Mouse (Mus musculus) liver, embryonic 14.5 days (tissue): ENCODE data around the gene Osbp2. TPM values are rescaled to one million over a fixed set of nuclear protein-coding genes. Genes with fewer than 3 reads are reported as not detected.

Source experiments
- ATAC-seq: fragments of 200-750 bp; cut with Nextera tagmentation; 2 replicates; pipeline ENCODE4 v1.8.0; 2017; ENCODE audit warnings: moderate number of reproducible peaks, mild to moderate bottlenecking, moderate library complexity; ENCODE audit not compliant: insufficient read depth
- DNase-seq, 3 experiments: peaks; one replicate each; pipeline ENCODE4 v3.0.0-alpha.2; 2012 to 2013; ENCODE audit warnings: low read depth in 3 of 3, low spot score in 3 of 3
- H3K27ac ChIP-seq: fragments of 300-500 bp; sonication (generic); 2 replicates; pipeline ENCODE4 v1.5.1; 2014; ENCODE audit warnings: moderate library complexity, mild to moderate bottlenecking, control low read depth, inconsistent platforms
- H3K27me3 ChIP-seq: fragments of 300-500 bp; sonication (generic); 2 replicates; pipeline ENCODE4 v1.6.1; 2014; ENCODE audit warnings: mild to moderate bottlenecking, low read length, moderate library complexity; ENCODE audit not compliant: control insufficient read depth, insufficient read depth
- H3K36me3 ChIP-seq: fragments of 300-500 bp; sonication (generic); replicated peaks from 2 replicates; pipeline ENCODE4 v1.6.1; 2014; ENCODE audit warnings: low read depth; ENCODE audit not compliant: control insufficient read depth, insufficient read depth
- H3K4me1 ChIP-seq, 2 experiments: fragments of 200-500 bp in 1 of 2; fragments of 300-500 bp in 1 of 2; sonication (generic) in 1 of 2; replicated peaks; 2 replicates each; pipeline ENCODE4 v1.6.1; 2012 to 2014; ENCODE audit warnings: antibody characterized with exemption in 1 of 2, inconsistent platforms in 1 of 2, low read length in 1 of 2; ENCODE audit not compliant: control insufficient read depth in 2 of 2, insufficient read depth in 2 of 2
- H3K4me2 ChIP-seq: fragments of 300-500 bp; sonication (generic); 2 replicates; pipeline ENCODE4 v1.6.1; 2014; ENCODE audit warnings: low read depth, mild to moderate bottlenecking, control low read depth, moderate library complexity
- H3K4me3 ChIP-seq, 2 experiments: fragments of 200-500 bp in 1 of 2; fragments of 300-500 bp in 1 of 2; sonication (generic) in 1 of 2; 2 replicates each; pipeline ENCODE4 v1.5.1; 2012 to 2014; ENCODE audit warnings: low read depth in 2 of 2, low read length in 2 of 2, mild to moderate bottlenecking in 2 of 2, control low read depth in 1 of 2, inconsistent platforms in 1 of 2, moderate library complexity in 1 of 2; ENCODE audit not compliant: insufficient read depth in 1 of 2
- H3K9ac ChIP-seq: fragments of 300-500 bp; sonication (generic); replicated peaks from 2 replicates; pipeline ENCODE4 v1.6.1; 2014; ENCODE audit warnings: mild to moderate bottlenecking, control low read depth, moderate library complexity
- H3K9me3 ChIP-seq: fragments of 300-500 bp; sonication (generic); 2 replicates; pipeline ENCODE4 v1.6.1; 2016; ENCODE audit warnings: low read length, mixed read lengths; ENCODE audit not compliant: control insufficient read depth
- CTCF ChIP-seq: IDR thresholded peaks from 2 replicates; pipeline ENCODE4 v1.5.1; 2016; ENCODE audit warnings: antibody characterized with exemption, low read depth, control low read depth
- EP300 ChIP-seq: IDR thresholded peaks from 2 replicates; pipeline ENCODE4 v1.6.1; 2016; ENCODE audit warnings: antibody characterized with exemption, low read depth
- WGBS: fragments of 180-500 bp; shearing (Covaris S2); extraction: QIAGEN DNeasy Blood & Tissue Kit; methylation state at CpG from one replicate; pipeline ENCODE4 v1.1.7; 2014; ENCODE audit not compliant: insufficient replicate concordance; 5-methylcytosine and 5-hydroxymethylcytosine counted together
- polyA plus RNA-seq, 2 experiments: library from polyadenylated mRNA; depleted of rRNA in 1 of 2; stranded (reverse) in 1 of 2; unstranded in 1 of 2; fragments of >200 nt; fragmentation: Nextera tagmentation in 1 of 2; extraction: Ambion mirVana in 1 of 2; gene quantifications; 2 replicates each; pipeline versions ENCODE4 v1.2.1 to v1.2.3; 2012 to 2014

Gene Osbp2
- polyA plus RNA-seq, 2 experiments = 0.03 to 0.18 TPM

DNA sequence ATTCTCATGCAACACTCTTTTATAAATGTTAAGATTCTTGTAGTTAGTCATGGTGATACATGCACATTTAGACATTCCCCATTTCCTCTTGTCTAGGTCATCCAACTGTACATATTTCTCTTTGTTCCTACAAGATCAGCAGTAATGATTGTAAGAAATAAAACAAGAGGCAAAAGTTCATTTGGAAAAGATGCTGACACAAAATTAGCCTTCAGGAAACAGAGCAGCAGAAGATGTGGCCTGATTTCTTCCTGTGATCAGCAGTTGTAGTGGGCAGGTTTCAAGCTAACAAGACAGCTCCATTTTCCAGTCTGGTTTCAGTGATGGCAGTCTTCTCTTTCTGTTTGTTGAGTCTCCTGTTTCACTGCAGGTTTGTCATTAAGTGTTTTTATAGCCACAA, 47.8 kb downstream of the Osbp2 start:
- ATAC-seq (no peak), DNase-seq (no peak)
- no peak overlapping the region for H3K9ac ChIP-seq
- TF ChIP-seq CTCF (no peak), EP300 (no peak)
- H3K4me3 ChIP-seq = no peak overlapping the region
- H3K27me3 ChIP-seq = no peaks in the 10 kb centered on the region
- H3K9me3 ChIP-seq = no peaks in the 10 kb centered on the region
- H3K36me3 ChIP-seq = no peaks in the 10 kb centered on the region
- 0 out of 4 replicates have a peak, but pooled peaks cover 0 to 2% of the 10 kb centered on the region in 2 experiments for H3K4me1 ChIP-seq
- no peak overlapping the region for H3K27ac ChIP-seq
- H3K4me2 ChIP-seq = no peak overlapping the region

DNA sequence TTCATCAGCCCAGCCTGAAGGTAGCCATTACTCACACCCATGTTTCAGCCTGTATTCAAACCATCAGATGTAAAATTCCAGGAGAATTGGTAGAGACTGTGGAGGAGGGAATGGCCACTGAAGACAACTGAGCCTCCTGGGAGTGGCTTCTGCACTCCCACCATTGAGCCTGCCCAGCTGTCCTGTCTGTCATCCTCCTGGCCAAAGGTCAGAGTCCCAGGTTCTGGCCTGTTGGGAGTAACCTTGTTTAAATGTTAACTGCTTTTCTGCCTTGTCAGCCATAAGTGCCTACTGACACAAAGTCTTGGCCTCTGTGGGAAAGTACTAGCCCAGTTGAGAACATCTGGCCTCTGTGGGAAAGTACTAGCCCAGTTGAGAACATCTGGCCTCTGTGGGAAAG, 50.4 kb downstream of the Osbp2 start:
- no peaks in the 10 kb centered on the region for H3K36me3 ChIP-seq
- H3K4me2 ChIP-seq = no peak overlapping the region
- no peak for TF ChIP-seq EP300
- H3K27ac ChIP-seq = no peak overlapping the region
- ATAC-seq = no peak
- 0 out of 4 replicates have a peak, but pooled peaks cover 0 to 2% of the 10 kb centered on the region in 2 experiments for H3K4me1 ChIP-seq
- no peak for DNase-seq
- no peaks in the 10 kb centered on the region for H3K27me3 ChIP-seq
- H3K9me3 ChIP-seq = no peaks in the 10 kb centered on the region
- no peak overlapping the region for H3K9ac ChIP-seq
- H3K4me3 ChIP-seq = no peak overlapping the region

DNA sequence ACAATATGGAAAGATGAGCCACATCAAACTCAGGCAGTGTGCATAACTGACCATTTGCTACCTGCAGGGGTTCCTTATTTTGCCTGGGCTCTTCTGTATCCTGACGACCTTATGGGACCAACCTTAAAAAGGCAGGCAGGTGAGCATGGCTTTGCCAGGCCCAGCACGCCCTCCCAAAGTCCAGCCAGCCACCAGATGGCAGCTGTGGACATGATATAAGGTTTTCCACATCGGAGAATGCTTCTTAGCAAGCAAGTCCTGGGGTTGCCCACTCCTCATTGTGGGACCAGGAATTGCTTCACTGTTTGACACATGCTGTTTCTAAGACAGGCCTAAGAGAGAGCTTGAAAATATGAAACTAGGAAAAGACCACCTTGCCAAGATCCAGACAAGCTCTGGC, 55.5 kb downstream of the Osbp2 start:
- no peak overlapping the region for H3K9ac ChIP-seq
- no peak overlapping the region for H3K4me2 ChIP-seq
- no peak overlapping the region for H3K4me3 ChIP-seq
- H3K27me3 ChIP-seq = no peaks in the 10 kb centered on the region
- 0 out of 4 replicates have a peak, but pooled peaks cover 0 to under 1% of the 10 kb centered on the region in 2 experiments for H3K4me1 ChIP-seq
- TF ChIP-seq EP300 (no peak), CTCF (peak; percentile 42; the same call in 1 of the 2 replicates)
- no peaks in the 10 kb centered on the region for H3K9me3 ChIP-seq
- ATAC-seq (no peak), DNase-seq (no peak)
- WGBS = 13% methylated on average over 3 of the region's 3 CpGs
- H3K27ac ChIP-seq = no peak overlapping the region
- no peaks in the 10 kb centered on the region for H3K36me3 ChIP-seq

DNA sequence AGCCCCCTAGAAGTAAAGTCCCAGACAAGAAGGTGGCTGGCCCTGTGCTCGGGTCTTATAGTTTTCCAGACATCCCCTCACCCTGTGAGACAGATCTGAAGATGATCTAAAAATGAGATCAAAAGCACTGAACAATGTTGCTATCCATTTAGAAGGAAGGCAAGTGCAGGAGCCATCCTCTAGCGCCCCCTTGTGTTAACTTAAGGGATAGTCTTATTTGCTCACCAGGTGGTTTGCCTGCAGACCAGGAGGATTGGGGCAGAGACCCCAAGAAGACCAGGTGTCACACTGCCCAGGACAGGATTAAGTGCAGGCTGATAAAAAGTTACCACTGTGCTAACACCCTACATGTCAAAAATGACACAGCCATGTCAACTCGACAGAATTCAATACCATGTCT, 58.3 kb downstream of the Osbp2 start:
- Histone ChIP-seq H3K27ac (no peak overlapping the region), H3K9ac (no peak overlapping the region), H3K4me1 (no peaks in the 10 kb centered on the region), H3K36me3 (no peaks in the 10 kb centered on the region), H3K9me3 (no peaks in the 10 kb centered on the region), H3K4me2 (no peak overlapping the region), H3K4me3 (no peak overlapping the region), H3K27me3 (no peaks in the 10 kb centered on the region)
- peak; percentile 4 to 9 (median 4) for DNase-seq
- WGBS = 13% methylated on average over 3 of the region's 3 CpGs
- ATAC-seq = no peak
- TF ChIP-seq EP300 = no peak
- peak; percentile 78 for TF ChIP-seq CTCF

DNA sequence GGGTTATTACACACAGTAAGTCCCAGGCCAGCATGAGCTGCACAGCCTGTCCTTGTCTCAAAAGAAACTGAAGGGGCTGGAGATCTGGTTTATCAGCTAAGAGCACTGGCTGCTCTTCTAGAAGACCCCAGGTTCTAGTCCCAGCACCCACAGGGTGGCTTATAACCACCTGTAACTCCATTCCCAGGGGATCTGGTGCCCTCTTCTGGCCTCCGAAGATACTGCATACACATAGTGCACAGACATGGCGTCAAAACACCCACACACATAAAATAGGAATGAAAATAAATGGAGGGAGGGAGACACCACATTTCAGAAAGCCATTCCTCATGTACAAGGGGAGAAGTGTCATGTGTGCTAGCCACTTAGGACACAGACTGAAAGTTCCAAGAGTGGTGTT, 59.1 kb downstream of the Osbp2 start:
- no peaks in the 10 kb centered on the region for H3K36me3 ChIP-seq
- H3K9ac ChIP-seq = no peak overlapping the region
- H3K27me3 ChIP-seq = no peaks in the 10 kb centered on the region
- DNase-seq (no peak), ATAC-seq (no peak)
- no peak overlapping the region for H3K4me3 ChIP-seq
- H3K27ac ChIP-seq = no peak overlapping the region
- 69% methylated on average over 2 of the region's 2 CpGs for WGBS
- H3K4me1 ChIP-seq = no peaks in the 10 kb centered on the region
- TF ChIP-seq CTCF = peak; percentile 37
- no peak for TF ChIP-seq EP300
- no peaks in the 10 kb centered on the region for H3K9me3 ChIP-seq
- no peak overlapping the region for H3K4me2 ChIP-seq
